Mouse (Mus musculus) monocyte, adult 5-6 weeks (primary cell): ENCODE results near the gene Cul4a. TPM values are rescaled to one million over a fixed set of nuclear protein-coding genes. Genes with fewer than 3 reads are reported as not detected.

ENCODE experiments used
- total RNA-seq: library from RNA; stranded (forward); fragments of 200-1000, 200-491, 200-594 nt; gene quantifications from 3 replicates; pipeline ENCODE4 v1.2.3, GENCODE M21; 2017

The Cul4a gene
- total RNA-seq, 1 experiment from 2014 or later, result 46.1 TPM

Other genes with a start within 250 kb of the Cul4a start
- 3.3 to 9.0 TPM (median 5.8 TPM) in 3 replicates for gene Mcf2l, start 231.8 kb upstream of the Cul4a start, total RNA-seq
- 0.85 TPM in 1 of 3 replicates, not detected in the others for gene F7, start 79.6 kb upstream of the Cul4a start, total RNA-seq
- gene F10, start 68.3 kb upstream of the Cul4a start, total RNA-seq, result 39.9 to 65.1 TPM (median 44.8 TPM) in 3 replicates
- gene Proz, start 44.7 kb upstream of the Cul4a start, total RNA-seq, result 0.68 TPM in 1 of 3 replicates, not detected in the others
- gene Pcid2, start 162 bp upstream of the Cul4a start, total RNA-seq, result 20.6 to 37.0 TPM (median 28.1 TPM) in 3 replicates
- gene Lamp1, start 53.5 kb downstream of the Cul4a start, total RNA-seq, result 344 to 634 TPM (median 510 TPM) in 3 replicates
- gene Grtp1, start 95.0 kb downstream of the Cul4a start, total RNA-seq, result 0.57 to 0.85 TPM in 2 of 3 replicates, not detected in the other
- gene Adprhl1, start 148.5 kb downstream of the Cul4a start, total RNA-seq, result not detected in 3 replicates
- 13.0 to 26.2 TPM (median 21.2 TPM) in 3 replicates for gene Dcun1d2, start 182.5 kb downstream of the Cul4a start, total RNA-seq
- gene Tmco3, start 182.6 kb downstream of the Cul4a start, total RNA-seq, result 9.7 to 19.3 TPM (median 12.1 TPM) in 3 replicates
- gene Tfdp1, start 233.1 kb downstream of the Cul4a start, total RNA-seq, result 14.2 to 20.1 TPM (median 16.1 TPM) in 3 replicates